Mouse (Mus musculus) 416B (cell line): ENCODE measurements at regions not wholly inside any gene's neighbourhood (a gene's known extent, or its start where the extent isn't known, plus 50 kb on each side); places are given as distances from the start of the nearest gene placed in this dataset.
"Not testable (repeated sequence)": the region's sequence is repeated elsewhere in the genome, so short reads cannot be mapped to it uniquely, and the experiment has no call there.

Experiments used
- DNase-seq: peaks from one replicate; pipeline ENCODE4 v3.0.0; 2011; ENCODE audit warnings: low read depth

DNA sequence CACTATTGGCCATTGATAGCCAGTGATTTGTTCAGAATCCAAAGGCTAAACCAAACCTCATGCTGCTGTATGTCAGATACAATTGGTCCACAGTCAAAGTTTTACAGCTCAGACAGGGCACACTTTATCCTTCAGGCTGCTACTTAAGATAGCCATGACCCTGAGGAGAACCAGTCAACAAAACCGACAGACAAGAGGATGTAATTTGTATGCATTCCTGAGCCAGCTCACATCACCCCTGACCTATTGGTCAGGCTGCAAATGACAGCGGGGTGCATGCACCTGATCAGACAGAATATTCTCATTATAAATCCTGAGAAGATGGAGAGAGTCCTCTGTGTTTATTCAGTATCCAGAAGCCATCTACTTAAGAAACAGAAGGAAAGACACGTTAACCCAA is 315.5 kb upstream of the Pou3f2 start:
- DNase-seq: no peak

DNA sequence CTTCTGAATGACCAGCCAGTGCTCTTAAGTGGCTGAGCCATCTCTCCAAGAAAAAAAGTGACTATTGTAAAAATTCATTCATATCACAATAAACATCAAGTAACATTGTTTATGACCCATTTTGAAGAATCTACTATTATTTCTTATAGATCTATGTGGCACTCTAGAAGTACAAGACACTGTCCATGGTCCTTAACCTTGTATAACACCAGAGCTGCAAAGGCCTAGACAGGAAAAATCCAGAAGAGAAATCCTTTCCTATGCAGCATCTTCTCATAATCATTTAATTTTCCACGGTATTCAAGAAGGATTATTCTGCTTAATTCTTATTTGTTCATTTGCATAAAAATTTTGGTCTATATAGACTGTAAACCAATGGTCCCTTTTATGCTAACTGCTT is 304.7 kb upstream of the Pou3f2 start:
- peak; percentile 3 for DNase-seq

DNA sequence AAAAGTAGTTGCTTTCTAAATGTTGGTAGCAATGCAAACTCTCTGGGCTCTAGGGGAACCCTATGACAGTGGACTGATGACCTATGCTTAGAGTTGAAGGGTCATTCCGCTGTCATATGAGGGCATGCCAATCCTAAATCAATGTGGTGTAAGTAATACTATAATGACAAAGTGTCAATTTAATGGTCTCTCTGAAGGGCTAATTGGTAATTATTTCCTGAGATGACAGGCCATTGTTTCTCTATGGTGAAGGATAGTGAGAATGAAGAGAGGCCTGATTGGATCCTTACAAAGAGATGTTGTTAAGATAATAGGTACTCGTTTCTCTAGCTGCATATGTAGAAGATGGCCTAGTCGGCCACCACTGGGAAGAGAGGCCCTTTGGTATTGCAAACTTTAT is 299.7 kb upstream of the Pou3f2 start:
- DNase-seq: no peak

DNA sequence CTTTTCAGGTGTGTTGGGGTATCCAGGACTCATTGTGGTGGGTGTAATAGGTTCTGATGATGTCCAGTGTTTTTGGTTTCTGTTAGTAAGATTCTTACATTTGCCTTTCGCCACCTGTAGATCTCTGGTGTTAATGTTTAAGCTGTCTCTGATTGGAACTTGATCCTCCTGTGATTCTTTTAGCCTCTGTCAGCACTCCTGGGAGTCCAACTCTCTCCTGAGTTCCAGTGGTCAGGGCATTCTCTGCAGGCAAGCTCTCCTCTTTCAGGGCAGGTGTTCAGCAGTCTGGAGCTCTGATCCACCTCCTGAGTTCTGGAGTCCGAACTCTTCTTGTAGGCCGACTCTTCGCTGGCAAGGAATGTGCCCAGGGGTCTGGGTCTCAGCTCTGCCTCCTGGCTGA is 274.9 kb upstream of the Pou3f2 start:
- DNase-seq: not testable (repeated sequence)
